Mouse (Mus musculus): ENCODE data around the gene Csf3.

- TF ChIP-seq POLR2A (IDR thresholded peaks at IDR 0.05; ENCODE audit: borderline replicate concordance, extremely low read depth, low read depth, low read length) = peak; percentile 86
- 0 out of 2 replicates have a peak, but pooled peaks have one; percentile 0 for TF ChIP-seq CTCF (IDR thresholded peaks at IDR 0.05; ENCODE audit: insufficient read depth, low read length)
These were observed 19.0 kb upstream of the Csf3 start, which contains the start of gene Psmd3 for GRCm38 (mm10) chr11:98681786-98682745.
